Mouse (Mus musculus): Measurements from ENCODE around the gene March11. TPM values are rescaled to one million over a fixed set of nuclear protein-coding genes. Genes with fewer than 3 reads are reported as not detected.

The March11 gene
- polyA plus RNA-seq, 1 experiment from 2014 or later, result 0.31 TPM

DNA sequence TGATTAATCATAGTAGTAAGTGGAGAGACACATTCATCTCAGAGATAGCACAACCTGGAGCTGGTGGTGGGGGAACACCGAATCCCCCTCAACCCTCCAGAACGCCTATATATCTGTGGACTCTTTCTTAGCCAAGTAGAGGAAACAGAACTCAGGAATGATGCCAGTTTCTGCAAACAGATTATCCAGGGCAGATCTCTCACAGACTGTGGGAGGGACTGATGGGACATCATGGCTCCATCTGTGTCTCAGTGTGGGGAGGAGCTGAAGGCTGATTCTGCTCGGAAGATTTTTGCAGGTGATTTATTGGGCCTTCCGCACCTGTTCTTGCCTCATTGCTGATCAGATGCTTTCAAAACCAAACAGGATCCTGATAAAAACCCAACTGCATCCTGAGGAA is 29.5 kb downstream of the March11 start:
- Histone ChIP-seq H3K4me2 (ENCODE audit: low read length) (no peak overlapping the region), H3K9me3 (ENCODE audit: control insufficient read depth, low read length) (no peaks in the 10 kb centered on the region), H3K9ac (ENCODE audit: low read length) (no peak overlapping the region), H3K4me1 (ENCODE audit: control insufficient read depth in 2 of 2, insufficient read depth in 2 of 2, low read length in 2 of 2) (no peaks in the 10 kb centered on the region), H3K4me3 (ENCODE audit: control insufficient read depth in 1 of 2, insufficient read depth in 1 of 2, low read depth in 1 of 2, low read length in 2 of 2) (no peak overlapping the region), H3K27me3 (ENCODE audit: control insufficient read depth, insufficient read depth, low read length) (no peaks in the 10 kb centered on the region), H3K36me3 (ENCODE audit: control insufficient read depth, insufficient read depth, low read length) (no peaks in the 10 kb centered on the region), H3K27ac (replicated peaks in 1 of 2; ENCODE audit: control insufficient read depth in 1 of 2, insufficient read depth in 1 of 2, low read depth in 2 of 2, low read length in 2 of 2) (no peak overlapping the region)
- ATAC-seq (ENCODE audit: insufficient number of reproducible peaks, insufficient read depth, low FRiP score, low read depth), result no peak
- WGBS, result 87% methylated on average over 4 of the region's 4 CpGs

DNA sequence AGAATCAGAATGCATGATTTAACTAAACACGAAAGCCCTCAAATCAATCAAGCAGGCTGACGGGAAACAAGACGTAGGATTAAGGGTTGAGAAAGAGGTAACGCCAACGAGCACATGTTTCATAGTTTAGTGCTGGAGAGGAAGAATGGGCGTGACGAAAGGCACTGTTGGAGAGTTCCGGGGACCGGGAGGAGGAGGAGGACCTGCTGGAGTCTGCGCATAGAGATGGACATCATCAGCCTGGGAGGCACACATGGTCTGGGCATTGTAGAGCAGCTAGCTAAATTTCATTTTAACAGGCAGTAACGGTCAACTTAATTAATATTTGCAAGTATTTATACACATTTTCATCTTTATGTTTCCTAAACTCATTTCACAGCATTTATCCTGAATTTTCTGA is 31.6 kb downstream of the March11 start:
- WGBS, result 83% methylated on average over 11 of the region's 11 CpGs
- Histone ChIP-seq H3K27ac (replicated peaks in 1 of 2; ENCODE audit: control insufficient read depth in 1 of 2, insufficient read depth in 1 of 2, low read depth in 2 of 2, low read length in 2 of 2) (no peak overlapping the region), H3K27me3 (ENCODE audit: control insufficient read depth, insufficient read depth, low read length) (no peaks in the 10 kb centered on the region), H3K9me3 (ENCODE audit: control insufficient read depth, low read length) (no peaks in the 10 kb centered on the region), H3K4me1 (ENCODE audit: control insufficient read depth in 2 of 2, insufficient read depth in 2 of 2, low read length in 2 of 2) (no peaks in the 10 kb centered on the region), H3K36me3 (ENCODE audit: control insufficient read depth, insufficient read depth, low read length) (no peaks in the 10 kb centered on the region), H3K9ac (ENCODE audit: low read length) (no peak overlapping the region), H3K4me2 (ENCODE audit: low read length) (no peak overlapping the region), H3K4me3 (ENCODE audit: control insufficient read depth in 1 of 2, insufficient read depth in 1 of 2, low read depth in 1 of 2, low read length in 2 of 2) (no peak overlapping the region)
- no peak for ATAC-seq (ENCODE audit: insufficient number of reproducible peaks, insufficient read depth, low FRiP score, low read depth)

DNA sequence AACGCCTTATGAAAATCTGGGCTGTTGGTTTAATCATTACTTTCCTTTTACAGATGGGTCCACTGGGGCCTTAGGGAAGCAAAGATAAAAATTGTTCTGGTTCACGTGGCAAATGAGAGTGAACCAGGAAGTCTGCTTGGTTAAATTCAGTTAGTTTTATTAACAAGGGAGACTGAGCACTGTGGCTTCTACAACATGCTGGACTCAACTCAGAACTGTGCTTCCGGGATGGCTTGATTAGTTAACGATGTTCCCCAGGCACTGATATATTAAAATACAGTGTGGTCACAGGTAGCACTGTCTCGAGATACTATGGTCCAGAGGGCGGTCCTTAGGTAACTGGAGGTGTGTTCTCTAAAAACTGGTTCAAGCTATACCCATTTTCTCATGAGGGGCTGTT is 32.1 kb downstream of the March11 start:
- no peak overlapping the region for H3K4me2 ChIP-seq (ENCODE audit: low read length)
- H3K4me1 ChIP-seq (ENCODE audit: control insufficient read depth in 2 of 2, insufficient read depth in 2 of 2, low read length in 2 of 2), result no peaks in the 10 kb centered on the region
- no peaks in the 10 kb centered on the region for H3K27me3 ChIP-seq (ENCODE audit: control insufficient read depth, insufficient read depth, low read length)
- WGBS, result 81% methylated on average over 6 of the region's 6 CpGs
- H3K9me3 ChIP-seq (ENCODE audit: control insufficient read depth, low read length), result no peaks in the 10 kb centered on the region
- ATAC-seq (ENCODE audit: insufficient number of reproducible peaks, insufficient read depth, low FRiP score, low read depth), result no peak
- no peak overlapping the region for H3K27ac ChIP-seq (replicated peaks in 1 of 2; ENCODE audit: control insufficient read depth in 1 of 2, insufficient read depth in 1 of 2, low read depth in 2 of 2, low read length in 2 of 2)
- no peaks in the 10 kb centered on the region for H3K36me3 ChIP-seq (ENCODE audit: control insufficient read depth, insufficient read depth, low read length)
- H3K9ac ChIP-seq (ENCODE audit: low read length), result no peak overlapping the region
- H3K4me3 ChIP-seq (ENCODE audit: control insufficient read depth in 1 of 2, insufficient read depth in 1 of 2, low read depth in 1 of 2, low read length in 2 of 2), result no peak overlapping the region

DNA sequence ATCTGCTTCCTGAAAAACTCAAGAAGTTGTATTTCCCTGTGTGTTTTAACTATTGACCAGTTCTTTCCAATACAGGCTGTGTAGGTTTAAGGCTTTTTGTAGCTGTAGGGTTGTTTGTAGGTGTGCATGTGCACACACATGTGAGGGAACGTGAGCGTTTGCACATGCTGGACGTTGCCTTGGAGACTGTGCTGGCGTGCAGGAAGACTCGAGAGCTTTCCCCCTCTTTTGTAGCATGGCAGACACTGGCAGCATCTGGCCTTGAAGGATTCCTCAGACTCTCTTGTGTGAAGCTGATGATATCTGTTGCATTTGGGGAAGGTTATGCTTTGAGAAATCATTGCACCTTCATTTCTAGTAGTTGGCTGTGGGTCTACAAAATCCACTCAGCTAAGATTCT is 35.5 kb downstream of the March11 start:
- no peak overlapping the region for H3K4me3 ChIP-seq (ENCODE audit: control insufficient read depth in 1 of 2, insufficient read depth in 1 of 2, low read depth in 1 of 2, low read length in 2 of 2)
- no peak for ATAC-seq (ENCODE audit: insufficient number of reproducible peaks, insufficient read depth, low FRiP score, low read depth)
- no peak overlapping the region for H3K4me2 ChIP-seq (ENCODE audit: low read length)
- H3K27ac ChIP-seq (replicated peaks in 1 of 2; ENCODE audit: control insufficient read depth in 1 of 2, insufficient read depth in 1 of 2, low read depth in 2 of 2, low read length in 2 of 2), result no peak overlapping the region
- no peaks in the 10 kb centered on the region for H3K27me3 ChIP-seq (ENCODE audit: control insufficient read depth, insufficient read depth, low read length)
- H3K9ac ChIP-seq (ENCODE audit: low read length), result no peak overlapping the region
- H3K9me3 ChIP-seq (ENCODE audit: control insufficient read depth, low read length), result no peaks in the 10 kb centered on the region
- H3K4me1 ChIP-seq (ENCODE audit: control insufficient read depth in 2 of 2, insufficient read depth in 2 of 2, low read length in 2 of 2), result no peaks in the 10 kb centered on the region
- no peaks in the 10 kb centered on the region for H3K36me3 ChIP-seq (ENCODE audit: control insufficient read depth, insufficient read depth, low read length)
- WGBS, result 90% methylated on average over 5 of the region's 5 CpGs

DNA sequence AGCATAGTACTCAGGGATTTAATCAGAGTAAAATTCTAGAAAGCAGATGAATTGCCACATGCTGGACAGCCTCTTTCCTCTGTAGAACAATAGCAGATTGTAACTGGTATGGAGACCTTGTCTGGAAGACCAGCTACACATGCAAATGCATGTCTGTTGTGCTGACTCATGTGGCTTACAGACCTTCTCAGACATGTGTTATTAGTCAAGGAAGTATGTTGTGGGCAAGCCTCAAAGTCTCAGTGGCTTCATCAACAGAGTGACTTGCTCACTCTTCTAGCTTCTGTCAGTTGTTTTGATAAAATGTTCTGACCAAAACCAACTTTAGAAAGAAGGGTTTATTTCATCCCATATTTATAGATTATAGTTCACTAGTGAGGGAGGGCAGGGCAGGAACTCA is 44.8 kb downstream of the March11 start:
- Histone ChIP-seq H3K4me3 (ENCODE audit: control insufficient read depth in 1 of 2, insufficient read depth in 1 of 2, low read depth in 1 of 2, low read length in 2 of 2) (no peak overlapping the region), H3K9ac (ENCODE audit: low read length) (no peak overlapping the region), H3K9me3 (ENCODE audit: control insufficient read depth, low read length) (no peaks in the 10 kb centered on the region), H3K4me1 (ENCODE audit: control insufficient read depth in 2 of 2, insufficient read depth in 2 of 2, low read length in 2 of 2) (no peaks in the 10 kb centered on the region), H3K4me2 (ENCODE audit: low read length) (no peak overlapping the region), H3K27me3 (ENCODE audit: control insufficient read depth, insufficient read depth, low read length) (no peaks in the 10 kb centered on the region), H3K36me3 (ENCODE audit: control insufficient read depth, insufficient read depth, low read length) (no peaks in the 10 kb centered on the region), H3K27ac (replicated peaks in 1 of 2; ENCODE audit: control insufficient read depth in 1 of 2, insufficient read depth in 1 of 2, low read depth in 2 of 2, low read length in 2 of 2) (no peak overlapping the region)
- no peak for ATAC-seq (ENCODE audit: insufficient number of reproducible peaks, insufficient read depth, low FRiP score, low read depth)

DNA sequence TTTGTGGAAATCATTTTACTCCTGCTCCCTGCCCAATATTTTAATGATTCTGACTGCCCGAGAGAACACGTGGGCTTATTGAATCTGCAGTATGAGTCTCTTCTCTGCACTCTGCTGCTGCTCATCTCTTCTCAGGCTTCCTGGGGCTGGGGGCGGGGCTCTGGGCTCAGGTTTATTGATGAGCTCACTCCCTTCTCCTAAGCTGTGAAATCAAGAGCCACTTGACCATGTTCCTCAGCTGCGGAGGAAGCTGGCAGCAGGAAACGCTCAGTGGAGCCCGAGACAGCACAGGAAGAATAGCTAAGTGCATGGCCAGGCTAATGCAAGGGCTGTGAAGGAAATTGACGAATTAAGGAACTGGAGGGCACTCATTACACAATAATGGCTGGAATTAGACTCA is 56.5 kb downstream of the March11 start:
- Histone ChIP-seq H3K9me3 (ENCODE audit: control insufficient read depth, low read length) (no peaks in the 10 kb centered on the region), H3K9ac (ENCODE audit: low read length) (no peak overlapping the region), H3K27me3 (ENCODE audit: control insufficient read depth, insufficient read depth, low read length) (no peaks in the 10 kb centered on the region), H3K27ac (replicated peaks in 1 of 2; ENCODE audit: control insufficient read depth in 1 of 2, insufficient read depth in 1 of 2, low read depth in 2 of 2, low read length in 2 of 2) (no peak overlapping the region), H3K4me1 (ENCODE audit: control insufficient read depth in 2 of 2, insufficient read depth in 2 of 2, low read length in 2 of 2) (no peaks in the 10 kb centered on the region), H3K36me3 (ENCODE audit: control insufficient read depth, insufficient read depth, low read length) (no peaks in the 10 kb centered on the region), H3K4me2 (ENCODE audit: low read length) (no peak overlapping the region), H3K4me3 (ENCODE audit: control insufficient read depth in 1 of 2, insufficient read depth in 1 of 2, low read depth in 1 of 2, low read length in 2 of 2) (no peak overlapping the region)
- 26% methylated on average over 7 of the region's 7 CpGs for WGBS
- no peak for ATAC-seq (ENCODE audit: insufficient number of reproducible peaks, insufficient read depth, low FRiP score, low read depth)

DNA sequence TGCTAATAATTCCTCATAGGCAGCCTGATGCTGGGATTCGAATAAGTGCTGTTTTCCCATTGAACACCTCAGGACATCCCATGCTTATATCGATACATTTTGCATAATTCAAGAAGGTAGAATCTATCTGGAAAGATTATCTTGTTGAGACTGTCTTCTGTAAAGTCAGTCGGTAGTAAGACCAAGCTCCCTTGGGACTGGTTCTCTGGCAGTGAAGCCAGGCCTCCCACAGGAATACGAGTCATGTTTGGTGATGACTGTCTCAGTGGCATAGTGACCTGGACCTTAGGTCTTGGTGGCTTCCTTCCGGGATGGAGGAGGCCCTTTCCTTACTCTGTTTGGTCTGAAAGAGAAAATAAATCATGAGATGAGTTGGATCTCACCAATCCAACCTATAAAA is 57.7 kb downstream of the March11 start:
- Histone ChIP-seq H3K4me1 (ENCODE audit: control insufficient read depth in 2 of 2, insufficient read depth in 2 of 2, low read length in 2 of 2) (no peaks in the 10 kb centered on the region), H3K27me3 (ENCODE audit: control insufficient read depth, insufficient read depth, low read length) (no peaks in the 10 kb centered on the region), H3K4me3 (ENCODE audit: control insufficient read depth in 1 of 2, insufficient read depth in 1 of 2, low read depth in 1 of 2, low read length in 2 of 2) (no peak overlapping the region), H3K27ac (replicated peaks in 1 of 2; ENCODE audit: control insufficient read depth in 1 of 2, insufficient read depth in 1 of 2, low read depth in 2 of 2, low read length in 2 of 2) (no peak overlapping the region), H3K9ac (ENCODE audit: low read length) (no peak overlapping the region), H3K9me3 (ENCODE audit: control insufficient read depth, low read length) (no peaks in the 10 kb centered on the region), H3K36me3 (ENCODE audit: control insufficient read depth, insufficient read depth, low read length) (no peaks in the 10 kb centered on the region), H3K4me2 (ENCODE audit: low read length) (no peak overlapping the region)
- no peak for ATAC-seq (ENCODE audit: insufficient number of reproducible peaks, insufficient read depth, low FRiP score, low read depth)
- 75% methylated on average over 5 of the region's 5 CpGs for WGBS

DNA sequence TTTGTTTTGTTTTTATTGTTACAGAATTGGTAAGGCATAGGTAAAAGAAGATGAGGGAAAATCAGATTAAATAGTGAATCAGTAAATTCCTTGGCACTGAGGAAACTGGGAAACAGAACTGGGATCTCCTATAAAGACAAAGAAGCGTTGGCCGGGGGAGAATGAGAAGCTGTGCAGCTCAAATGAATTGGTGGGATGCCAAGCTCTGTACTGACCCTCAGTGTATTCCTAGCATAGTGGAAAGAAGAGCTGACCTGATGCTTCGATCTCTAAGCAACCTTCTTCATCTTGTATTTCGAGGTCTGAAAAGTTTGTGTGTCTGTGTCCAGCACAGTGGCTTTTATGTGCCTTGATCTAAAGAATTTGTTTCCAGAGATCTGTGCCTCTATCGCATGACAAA is 64.9 kb downstream of the March11 start:
- no peaks in the 10 kb centered on the region for H3K36me3 ChIP-seq (ENCODE audit: control insufficient read depth, insufficient read depth, low read length)
- no peak overlapping the region for H3K4me2 ChIP-seq (ENCODE audit: low read length)
- no peak overlapping the region for H3K9ac ChIP-seq (ENCODE audit: low read length)
- 89% methylated on average over 5 of the region's 5 CpGs for WGBS
- H3K9me3 ChIP-seq (ENCODE audit: control insufficient read depth, low read length), result no peaks in the 10 kb centered on the region
- H3K27me3 ChIP-seq (ENCODE audit: control insufficient read depth, insufficient read depth, low read length), result no peaks in the 10 kb centered on the region
- H3K4me3 ChIP-seq (ENCODE audit: control insufficient read depth in 1 of 2, insufficient read depth in 1 of 2, low read depth in 1 of 2, low read length in 2 of 2), result no peak overlapping the region
- ATAC-seq (ENCODE audit: insufficient number of reproducible peaks, insufficient read depth, low FRiP score, low read depth), result no peak
- no peaks in the 10 kb centered on the region for H3K4me1 ChIP-seq (ENCODE audit: control insufficient read depth in 2 of 2, insufficient read depth in 2 of 2, low read length in 2 of 2)
- no peak overlapping the region for H3K27ac ChIP-seq (replicated peaks in 1 of 2; ENCODE audit: control insufficient read depth in 1 of 2, insufficient read depth in 1 of 2, low read depth in 2 of 2, low read length in 2 of 2)
